Mouse (Mus musculus): ENCODE results near the gene Grcc10. TPM values are rescaled to one million over a fixed set of nuclear protein-coding genes. Genes with fewer than 3 reads are reported as not detected.
A peak's percentile ranks its signal among the peaks of the same experiment; 100 is the strongest.

Gene Grcc10
- polyA plus RNA-seq, 1 experiment = 221 TPM

DNA sequence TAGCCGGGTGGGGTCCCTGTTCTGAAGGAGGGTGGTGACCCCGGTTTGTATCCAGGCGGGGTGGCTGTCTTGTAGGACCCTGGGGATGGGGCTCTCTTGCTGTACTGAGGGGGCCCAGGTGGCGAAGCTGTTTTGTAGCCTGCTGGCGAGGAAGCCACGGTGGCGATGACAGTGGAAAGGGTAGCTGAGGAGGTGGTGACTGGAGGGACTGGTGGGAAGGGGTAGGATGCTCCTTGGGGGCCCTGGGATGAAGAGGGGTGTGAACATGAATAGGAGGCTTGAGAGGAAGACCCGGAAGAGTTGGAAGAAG, 5.1 kb upstream of the Grcc10 start:
- Histone ChIP-seq H3K4me1 (ENCODE audit: control insufficient read depth, insufficient read depth, low read length) (peaks cover 6% of the 10 kb centered on the region), H3K4me3 (ENCODE audit: insufficient read depth, low read length) (peak overlapping the region; percentile 66), H3K27ac (ENCODE audit: insufficient read depth, low read depth, low read length) (no peak overlapping the region)
- no peak for TF ChIP-seq CTCF (IDR thresholded peaks at IDR 0.05; ENCODE audit: low read depth, low read length)
- TF ChIP-seq POLR2A (IDR thresholded peaks at IDR 0.05; ENCODE audit: borderline replicate concordance, low read depth, low read length) = no peak

- peaks cover 6% of the 10 kb centered on the region for H3K4me1 ChIP-seq (ENCODE audit: control insufficient read depth, insufficient read depth, low read length)
- H3K27ac ChIP-seq (ENCODE audit: insufficient read depth, low read depth, low read length) = peak overlapping the region; percentile 17; the same call in 1 of the 2 replicates
- peak overlapping the region; percentile 66 for H3K4me3 ChIP-seq (ENCODE audit: insufficient read depth, low read length)
- TF ChIP-seq POLR2A (IDR thresholded peaks at IDR 0.05; ENCODE audit: borderline replicate concordance, low read depth, low read length) (no peak), CTCF (IDR thresholded peaks at IDR 0.05; ENCODE audit: low read depth, low read length) (no peak)
These were observed 4.5 kb upstream of the Grcc10 start for GRCm38 (mm10) chr6:124745490-124746295.

DNA sequence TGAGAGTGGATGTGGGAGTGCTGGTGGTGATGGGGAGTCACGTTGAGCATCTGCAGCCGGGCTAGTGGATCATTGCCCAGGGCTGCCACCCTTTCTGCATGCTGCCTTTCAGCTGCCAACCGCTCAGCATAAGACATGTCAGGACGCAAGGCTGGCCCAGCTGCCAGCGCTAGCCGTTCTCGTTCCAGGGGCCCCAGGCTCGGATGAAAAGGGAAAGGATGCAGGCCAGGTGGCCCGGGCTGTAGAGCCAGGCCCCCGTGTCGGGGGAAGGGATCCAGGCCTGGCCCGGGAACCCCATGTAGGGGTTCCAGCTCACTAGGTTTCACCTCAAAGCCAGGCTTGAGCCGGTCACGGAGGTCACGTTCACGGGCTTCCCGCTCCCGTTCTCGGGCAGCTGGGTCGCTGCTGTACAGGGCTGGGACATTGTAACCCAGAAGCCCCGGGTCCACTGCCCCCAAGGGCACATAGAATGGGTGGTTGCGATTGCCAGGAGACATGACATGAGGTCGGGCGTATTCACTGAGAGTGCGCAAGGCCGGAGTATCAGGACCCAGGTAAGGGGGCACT, 3.7 kb upstream of the Grcc10 start:
- TF ChIP-seq CTCF (IDR thresholded peaks at IDR 0.05; ENCODE audit: low read depth, low read length) (no peak), POLR2A (IDR thresholded peaks at IDR 0.05; ENCODE audit: borderline replicate concordance, low read depth, low read length) (no peak)
- Histone ChIP-seq H3K4me1 (ENCODE audit: control insufficient read depth, insufficient read depth, low read length) (peaks cover 9% of the 10 kb centered on the region), H3K27ac (ENCODE audit: insufficient read depth, low read depth, low read length) (no peak overlapping the region; the same call in 1 of the 2 replicates), H3K4me3 (ENCODE audit: insufficient read depth, low read length) (peak overlapping the region; percentile 66)

- Histone ChIP-seq H3K4me1 (ENCODE audit: control insufficient read depth, insufficient read depth, low read length) (peaks cover 21% of the 10 kb centered on the region), H3K4me3 (ENCODE audit: insufficient read depth, low read length) (no peak overlapping the region), H3K27ac (ENCODE audit: insufficient read depth, low read depth, low read length) (no peak overlapping the region)
- TF ChIP-seq CTCF (IDR thresholded peaks at IDR 0.05; ENCODE audit: low read depth, low read length) (no peak), POLR2A (IDR thresholded peaks at IDR 0.05; ENCODE audit: borderline replicate concordance, low read depth, low read length) (no peak)
These were observed 2.5 kb upstream of the Grcc10 start for GRCm38 (mm10) chr6:124743647-124744046.

GRCm38 (mm10) chr6:124742839-124743514, 1.8 kb upstream of the Grcc10 start:
- Histone ChIP-seq H3K27ac (ENCODE audit: insufficient read depth, low read depth, low read length) (no peak overlapping the region), H3K4me1 (ENCODE audit: control insufficient read depth, insufficient read depth, low read length) (peaks cover 24% of the 10 kb centered on the region), H3K4me3 (ENCODE audit: insufficient read depth, low read length) (no peak overlapping the region)
- TF ChIP-seq CTCF (IDR thresholded peaks at IDR 0.05; ENCODE audit: low read depth, low read length) (no peak), POLR2A (IDR thresholded peaks at IDR 0.05; ENCODE audit: borderline replicate concordance, low read depth, low read length) (no peak)

DNA sequence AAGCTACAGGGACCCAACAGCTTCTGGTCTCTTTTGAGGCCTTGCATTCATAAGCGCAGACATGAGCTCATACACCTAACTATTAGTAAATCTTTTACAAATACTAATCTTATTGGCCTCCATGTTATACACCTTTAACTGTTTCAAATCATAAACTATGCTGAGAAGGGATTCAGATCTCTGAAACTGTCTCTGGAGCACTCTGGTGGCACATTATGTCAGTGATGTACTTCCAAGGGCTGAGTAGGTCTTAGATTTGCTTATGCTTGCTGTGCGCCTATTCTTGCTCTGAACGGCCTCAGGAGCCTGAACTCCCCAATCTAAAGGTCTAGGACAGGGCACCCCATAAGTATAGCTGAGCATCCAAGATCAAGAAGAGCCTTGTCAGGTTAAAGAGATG, 668 bp upstream of the Grcc10 start:
- H3K4me1 ChIP-seq (ENCODE audit: control insufficient read depth, insufficient read depth, low read length) = peaks cover 31% of the 10 kb centered on the region
- TF ChIP-seq CTCF (IDR thresholded peaks at IDR 0.05; ENCODE audit: low read depth, low read length) (no peak), POLR2A (IDR thresholded peaks at IDR 0.05; ENCODE audit: borderline replicate concordance, low read depth, low read length) (no peak)
- H3K27ac ChIP-seq (ENCODE audit: insufficient read depth, low read depth, low read length) = peak overlapping the region; percentile 98
- H3K4me3 ChIP-seq (ENCODE audit: insufficient read depth, low read length) = peak overlapping the region; percentile 51

DNA sequence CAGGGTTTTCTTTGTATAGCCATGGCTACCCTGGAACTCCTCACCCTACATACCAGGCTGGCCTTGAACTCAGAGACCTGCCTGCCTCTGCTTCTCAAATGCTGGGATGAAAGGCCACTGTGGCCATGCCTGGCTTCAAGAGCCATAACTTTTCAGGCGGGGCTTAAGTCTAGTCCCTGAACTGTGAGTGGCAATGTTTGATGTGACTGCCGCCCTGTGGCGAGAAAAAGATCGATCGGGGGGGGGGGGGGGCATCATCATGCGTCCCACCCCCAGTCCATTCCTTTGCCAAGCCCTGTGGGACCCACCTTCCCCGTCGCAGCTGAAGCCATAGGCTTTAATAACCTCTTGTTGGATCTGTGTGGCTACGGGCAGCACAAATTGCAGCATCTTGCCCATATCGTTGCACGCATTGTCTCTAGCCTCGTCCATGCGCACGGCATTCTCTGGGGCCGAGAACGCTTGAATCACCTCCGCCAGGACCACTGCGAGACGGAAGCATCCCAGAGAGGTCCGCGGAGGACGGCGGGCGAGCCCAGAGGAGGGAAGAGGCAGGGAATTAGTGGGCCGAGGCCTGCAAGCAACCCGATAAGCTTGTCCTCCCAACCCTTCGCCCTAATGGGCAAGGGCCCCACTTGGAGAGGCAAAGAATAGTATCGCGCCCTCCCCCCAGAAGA, 825 bp downstream of the Grcc10 start:
- H3K4me1 ChIP-seq (ENCODE audit: control insufficient read depth, insufficient read depth, low read length) = peaks cover 31% of the 10 kb centered on the region
- H3K4me3 ChIP-seq (ENCODE audit: insufficient read depth, low read length) = peak overlapping the region; percentile 64
- H3K27ac ChIP-seq (ENCODE audit: insufficient read depth, low read depth, low read length) = peak overlapping the region; percentile 98
- no peak for TF ChIP-seq POLR2A (IDR thresholded peaks at IDR 0.05; ENCODE audit: borderline replicate concordance, low read depth, low read length)
- TF ChIP-seq CTCF (IDR thresholded peaks at IDR 0.05; ENCODE audit: low read depth, low read length) = peak; percentile 57; the same call in 1 of the 2 replicates

DNA sequence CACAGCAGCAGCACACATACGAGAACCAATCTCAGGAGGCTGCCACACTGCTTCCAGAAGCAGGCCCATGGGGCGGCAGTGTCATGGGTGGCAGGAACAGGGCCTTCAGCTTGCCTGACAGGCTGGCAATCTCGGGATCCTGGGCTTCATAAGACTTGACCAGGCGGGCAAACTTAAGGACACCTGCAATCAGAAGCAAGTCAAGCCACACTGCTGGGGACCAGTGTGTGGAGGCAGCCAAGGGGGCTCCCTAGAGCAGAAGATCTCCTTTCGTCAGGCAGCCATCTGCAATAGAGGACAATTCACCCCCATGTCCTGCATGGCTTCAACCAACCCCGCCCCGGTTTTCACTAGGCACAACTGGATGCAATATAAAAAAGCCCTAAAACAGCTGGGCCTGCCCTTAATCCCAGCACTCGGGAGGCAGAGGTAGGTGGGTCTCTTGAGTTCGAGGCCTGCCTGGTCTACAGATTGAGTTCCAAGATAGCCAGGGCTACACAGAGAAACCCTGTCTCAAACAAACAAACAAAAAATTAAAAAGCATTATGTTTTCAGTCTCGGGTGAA, 1.9 kb downstream of the Grcc10 start:
- no peak for TF ChIP-seq POLR2A (IDR thresholded peaks at IDR 0.05; ENCODE audit: borderline replicate concordance, low read depth, low read length)
- TF ChIP-seq CTCF (IDR thresholded peaks at IDR 0.05; ENCODE audit: low read depth, low read length) = no peak
- Histone ChIP-seq H3K27ac (ENCODE audit: insufficient read depth, low read depth, low read length) (peak overlapping the region; percentile 61), H3K4me3 (ENCODE audit: insufficient read depth, low read length) (peak overlapping the region; percentile 36; the same call in 1 of the 2 replicates), H3K4me1 (ENCODE audit: control insufficient read depth, insufficient read depth, low read length) (peaks cover 33% of the 10 kb centered on the region)

- H3K27ac ChIP-seq (ENCODE audit: insufficient read depth, low read depth, low read length) = peak within 1 kb of the TSS; percentile 61
- no peak for TF ChIP-seq POLR2A (IDR thresholded peaks at IDR 0.05; ENCODE audit: borderline replicate concordance, low read depth, low read length)
- TF ChIP-seq CTCF (IDR thresholded peaks at IDR 0.05; ENCODE audit: low read depth, low read length) = no peak
- peaks cover 41% of the 10 kb centered on the region for H3K4me1 ChIP-seq (ENCODE audit: control insufficient read depth, insufficient read depth, low read length)
- 0 out of 2 replicates have a peak within 1 kb of the TSS, but pooled peaks have one; percentile 25 for H3K4me3 ChIP-seq (ENCODE audit: insufficient read depth, low read length)
These were observed 2.6 kb downstream of the Grcc10 start, which contains the start of gene Ptpn6 for GRCm38 (mm10) chr6:124738511-124739023. Gene Ptpn6, minus strand, starts transcription at chr6:124738714.
